Mouse (Mus musculus): ENCODE measurements at regions not wholly inside any gene's neighbourhood (a gene's known extent, or its start where the extent isn't known, plus 50 kb on each side); places are given as distances from the start of the nearest gene placed in this dataset.
A peak's percentile ranks its signal among the peaks of the same experiment; 100 is the strongest.

DNA sequence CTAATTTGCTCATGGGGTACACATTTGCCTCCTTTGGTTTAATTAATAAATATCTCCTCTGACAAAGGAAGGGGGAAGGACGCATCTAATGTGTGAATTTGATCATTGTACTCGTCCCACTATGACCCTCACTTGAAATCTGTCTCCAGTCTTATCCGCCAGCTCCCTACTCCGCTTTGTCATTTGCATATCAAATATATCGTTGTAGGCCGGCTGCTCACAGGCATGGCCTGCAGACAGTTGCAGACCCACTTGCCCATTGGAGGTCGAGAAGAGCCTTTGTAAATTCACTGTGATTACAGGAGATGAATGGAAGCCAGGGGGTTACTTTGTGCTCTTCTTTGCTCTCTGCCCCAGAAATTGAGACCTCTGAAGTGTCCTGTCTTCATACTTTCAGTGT is 457.5 kb upstream of the 4930412O13Rik start:
- H3K4me2 ChIP-seq (ENCODE audit: low read length) = no peak overlapping the region
- DNase-seq (ENCODE audit: low spot score) = no peak
- no peak overlapping the region for H3K9ac ChIP-seq (ENCODE audit: low read depth, low read length)
- no peak overlapping the region for H3K4me3 ChIP-seq (replicated peaks; ENCODE audit: low read depth, low read length)
- no peaks in the 10 kb centered on the region for H3K36me3 ChIP-seq (ENCODE audit: insufficient read depth, low read length)
- H3K9me3 ChIP-seq (replicated peaks; ENCODE audit: low read length) = no peaks in the 10 kb centered on the region
- H3K27ac ChIP-seq = no peak overlapping the region
- H3K4me1 ChIP-seq (replicated peaks; ENCODE audit: insufficient read depth, low read length) = no peaks in the 10 kb centered on the region
- H3K27me3 ChIP-seq (ENCODE audit: insufficient read depth, low read length) = no peaks in the 10 kb centered on the region
- no peak for TF ChIP-seq CTCF (IDR thresholded peaks at IDR 0.05; ENCODE audit: low read depth)
- WGBS = 54% methylated on average over 7 of the region's 7 CpGs
- no peak for ATAC-seq (replicated peaks; ENCODE audit: low FRiP score, low read depth)

DNA sequence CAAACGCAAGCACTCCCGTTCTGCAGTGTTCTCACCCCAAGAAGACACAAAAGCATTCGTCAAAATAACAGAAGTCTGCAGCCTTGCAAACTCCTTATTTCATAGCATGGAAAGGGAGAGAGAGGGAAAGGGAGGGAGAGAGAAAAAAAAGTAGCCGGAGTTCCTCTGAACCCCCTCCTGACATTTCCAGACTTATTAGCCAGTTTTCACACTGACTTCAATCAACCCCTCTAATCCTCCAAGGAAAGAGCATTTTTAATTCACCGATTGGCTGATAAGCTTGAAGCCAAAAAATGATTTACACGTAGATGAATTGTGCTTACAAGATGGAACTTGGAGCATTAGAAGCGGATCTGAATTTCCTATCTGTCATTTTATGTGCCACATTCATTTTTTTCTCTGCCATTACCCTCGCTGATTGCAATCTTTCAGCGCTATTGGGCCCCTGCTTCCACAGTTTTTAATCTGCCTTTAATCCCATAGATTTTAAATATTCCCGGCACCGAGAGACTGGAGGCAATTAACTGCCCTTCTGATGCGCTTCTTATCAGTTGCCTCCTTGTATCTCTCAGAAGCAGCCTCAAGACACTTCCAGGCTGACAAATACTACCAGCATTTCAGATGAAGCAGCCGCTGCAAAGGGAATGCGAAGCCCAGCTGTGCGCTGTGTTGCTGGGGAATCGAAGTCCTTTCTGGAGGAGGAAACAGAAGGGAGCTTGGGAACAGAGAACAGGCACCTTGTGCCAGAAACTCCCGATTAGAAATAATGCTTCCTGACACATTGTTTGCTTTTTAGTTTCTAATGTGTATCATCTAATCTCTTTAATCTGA is 447.7 kb upstream of the 4930412O13Rik start:
- no peaks in the 10 kb centered on the region for H3K4me1 ChIP-seq (replicated peaks; ENCODE audit: insufficient read depth, low read length)
- no peak overlapping the region for H3K9ac ChIP-seq (ENCODE audit: low read depth, low read length)
- no peaks in the 10 kb centered on the region for H3K27me3 ChIP-seq (ENCODE audit: insufficient read depth, low read length)
- DNase-seq (ENCODE audit: low spot score) (peak; percentile 8), ATAC-seq (replicated peaks; ENCODE audit: low FRiP score, low read depth) (no peak)
- no peak overlapping the region for H3K4me2 ChIP-seq (ENCODE audit: low read length)
- H3K27ac ChIP-seq = no peak overlapping the region
- WGBS = 34% methylated on average over 17 of the region's 17 CpGs
- no peaks in the 10 kb centered on the region for H3K9me3 ChIP-seq (replicated peaks; ENCODE audit: low read length)
- no peaks in the 10 kb centered on the region for H3K36me3 ChIP-seq (ENCODE audit: insufficient read depth, low read length)
- TF ChIP-seq CTCF (IDR thresholded peaks at IDR 0.05; ENCODE audit: low read depth) = no peak
- H3K4me3 ChIP-seq (replicated peaks; ENCODE audit: low read depth, low read length) = no peak overlapping the region

DNA sequence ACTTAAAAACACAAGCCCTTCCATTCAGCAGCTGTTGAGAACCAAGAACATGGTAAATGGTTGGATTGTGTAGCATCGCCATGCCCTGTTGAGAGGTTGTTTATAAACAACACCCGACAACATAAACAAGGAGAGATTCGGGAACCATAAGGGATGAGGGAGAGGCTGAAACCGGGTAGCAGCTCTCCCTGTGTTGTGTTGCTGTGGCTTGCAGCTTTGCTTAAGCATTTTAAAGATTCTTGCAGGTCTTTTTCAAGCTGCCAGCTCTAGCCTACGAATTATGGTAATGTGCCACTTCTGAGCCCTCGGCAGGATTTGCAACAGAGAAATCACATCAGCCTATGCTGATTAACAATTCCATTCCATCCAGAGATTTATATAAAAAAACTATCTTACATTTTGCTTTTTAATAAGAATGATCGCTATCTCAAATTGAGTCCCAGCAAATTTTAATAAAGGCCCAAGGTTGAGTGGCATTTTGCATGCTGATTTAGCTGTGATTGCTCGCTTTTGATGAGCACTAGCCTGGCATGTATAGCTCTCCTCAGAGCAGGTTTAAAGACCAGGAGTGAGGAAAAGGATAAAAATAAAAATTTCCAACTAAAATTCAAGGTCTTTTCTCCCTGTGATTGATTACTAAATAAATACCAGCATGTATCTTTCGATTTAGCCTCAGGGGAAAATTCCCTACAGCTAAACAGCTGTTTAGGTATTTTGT is 445.7 kb upstream of the 4930412O13Rik start:
- DNase-seq (ENCODE audit: low spot score) (no peak), ATAC-seq (replicated peaks; ENCODE audit: low FRiP score, low read depth) (no peak)
- H3K27ac ChIP-seq = no peak overlapping the region
- no peaks in the 10 kb centered on the region for H3K36me3 ChIP-seq (ENCODE audit: insufficient read depth, low read length)
- H3K9ac ChIP-seq (ENCODE audit: low read depth, low read length) = no peak overlapping the region
- H3K4me3 ChIP-seq (replicated peaks; ENCODE audit: low read depth, low read length) = no peak overlapping the region
- 72% methylated on average over 9 of the region's 9 CpGs for WGBS
- no peak overlapping the region for H3K4me2 ChIP-seq (ENCODE audit: low read length)
- H3K4me1 ChIP-seq (replicated peaks; ENCODE audit: insufficient read depth, low read length) = no peaks in the 10 kb centered on the region
- no peaks in the 10 kb centered on the region for H3K9me3 ChIP-seq (replicated peaks; ENCODE audit: low read length)
- no peak for TF ChIP-seq CTCF (IDR thresholded peaks at IDR 0.05; ENCODE audit: low read depth)
- no peaks in the 10 kb centered on the region for H3K27me3 ChIP-seq (ENCODE audit: insufficient read depth, low read length)

DNA sequence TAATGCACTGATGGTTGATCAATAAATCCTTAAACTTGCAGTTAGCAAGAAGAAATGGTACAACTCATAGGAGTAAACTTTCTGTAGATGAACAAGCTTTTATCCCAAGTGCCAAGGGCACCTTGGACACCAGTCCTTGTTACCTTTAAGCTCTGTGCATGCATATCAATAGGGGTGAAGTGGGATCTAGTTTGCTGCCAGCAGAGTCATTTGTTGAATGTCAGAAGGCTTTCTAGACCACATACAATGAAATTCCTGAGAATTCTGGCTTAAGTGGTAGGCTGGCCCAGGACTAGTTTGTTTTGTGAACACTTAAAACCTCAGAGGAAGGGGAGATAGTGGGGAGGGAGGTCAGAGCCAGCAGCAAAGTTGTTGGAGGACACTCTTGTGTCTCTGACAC is 437.9 kb upstream of the 4930412O13Rik start:
- ATAC-seq (replicated peaks; ENCODE audit: low FRiP score, low read depth) (no peak), DNase-seq (ENCODE audit: low spot score) (no peak)
- Histone ChIP-seq H3K27ac (no peak overlapping the region), H3K4me3 (replicated peaks; ENCODE audit: low read depth, low read length) (no peak overlapping the region), H3K9me3 (replicated peaks; ENCODE audit: low read length) (no peaks in the 10 kb centered on the region), H3K36me3 (ENCODE audit: insufficient read depth, low read length) (no peaks in the 10 kb centered on the region), H3K4me1 (replicated peaks; ENCODE audit: insufficient read depth, low read length) (no peaks in the 10 kb centered on the region), H3K27me3 (ENCODE audit: insufficient read depth, low read length) (no peaks in the 10 kb centered on the region), H3K9ac (ENCODE audit: low read depth, low read length) (no peak overlapping the region), H3K4me2 (ENCODE audit: low read length) (no peak overlapping the region)
- no peak for TF ChIP-seq CTCF (IDR thresholded peaks at IDR 0.05; ENCODE audit: low read depth)

DNA sequence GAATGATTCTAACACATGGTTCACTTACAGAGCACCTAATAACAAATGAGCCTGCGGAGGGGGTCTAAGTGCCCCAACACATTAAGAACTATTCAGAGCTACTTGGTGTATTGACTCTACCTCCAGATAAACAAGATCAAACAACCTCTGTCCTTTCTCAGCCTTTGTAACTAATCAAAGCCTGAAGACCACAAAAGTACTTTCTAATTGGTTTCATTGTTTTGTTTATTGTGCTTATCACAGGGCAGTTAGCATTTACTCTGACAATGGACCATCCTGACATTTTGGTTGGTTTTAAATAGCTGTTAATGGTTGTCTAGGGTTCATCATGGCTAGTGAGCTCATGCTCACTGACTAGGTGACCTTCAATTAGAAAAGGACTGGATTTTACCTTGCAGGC is 435.2 kb upstream of the 4930412O13Rik start:
- H3K4me1 ChIP-seq (replicated peaks; ENCODE audit: insufficient read depth, low read length) = no peaks in the 10 kb centered on the region
- 81% methylated on average over 1 of the region's 1 CpGs for WGBS
- TF ChIP-seq CTCF (IDR thresholded peaks at IDR 0.05; ENCODE audit: low read depth) = no peak
- no peak overlapping the region for H3K4me3 ChIP-seq (replicated peaks; ENCODE audit: low read depth, low read length)
- no peak overlapping the region for H3K4me2 ChIP-seq (ENCODE audit: low read length)
- H3K9me3 ChIP-seq (replicated peaks; ENCODE audit: low read length) = no peaks in the 10 kb centered on the region
- no peak overlapping the region for H3K27ac ChIP-seq
- H3K27me3 ChIP-seq (ENCODE audit: insufficient read depth, low read length) = no peaks in the 10 kb centered on the region
- no peak for DNase-seq (ENCODE audit: low spot score)
- ATAC-seq (replicated peaks; ENCODE audit: low FRiP score, low read depth) = no peak
- no peak overlapping the region for H3K9ac ChIP-seq (ENCODE audit: low read depth, low read length)
- no peaks in the 10 kb centered on the region for H3K36me3 ChIP-seq (ENCODE audit: insufficient read depth, low read length)

DNA sequence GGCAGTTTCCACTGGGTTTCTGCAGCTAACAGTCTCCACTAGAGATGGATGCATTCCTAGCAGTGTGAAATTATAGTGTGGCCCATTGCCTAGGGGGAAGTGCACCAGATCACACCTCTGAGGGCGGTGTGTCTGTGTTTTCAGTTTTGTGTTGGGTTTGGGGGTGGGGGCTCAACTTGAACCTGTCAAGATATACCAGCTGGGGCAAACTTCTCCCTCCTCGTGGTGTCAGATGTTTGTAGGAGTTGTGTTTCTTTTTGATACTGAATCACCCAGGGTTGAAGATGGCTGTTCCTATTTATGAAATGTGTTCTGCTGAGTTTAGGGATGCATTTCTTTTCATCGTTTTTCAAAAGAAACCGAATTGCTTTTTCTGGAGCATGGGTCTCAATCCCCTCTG is 416.6 kb upstream of the 4930412O13Rik start:
- 43% methylated on average over 4 of the region's 4 CpGs for WGBS
- TF ChIP-seq CTCF (IDR thresholded peaks at IDR 0.05; ENCODE audit: low read depth) = no peak
- ATAC-seq (replicated peaks; ENCODE audit: low FRiP score, low read depth) = no peak

More for the DNA sequence above, 416.6 kb upstream of the 4930412O13Rik start:
- no peak overlapping the region for H3K27ac ChIP-seq
- H3K36me3 ChIP-seq (ENCODE audit: insufficient read depth, low read length) = no peaks in the 10 kb centered on the region
- no peak for DNase-seq (ENCODE audit: low spot score)
- no peak overlapping the region for H3K4me3 ChIP-seq (replicated peaks; ENCODE audit: low read depth, low read length)
- no peak overlapping the region for H3K4me2 ChIP-seq (ENCODE audit: low read length)
- H3K9me3 ChIP-seq (replicated peaks; ENCODE audit: low read length) = no peaks in the 10 kb centered on the region
- H3K9ac ChIP-seq (ENCODE audit: low read depth, low read length) = no peak overlapping the region
- no peaks in the 10 kb centered on the region for H3K27me3 ChIP-seq (ENCODE audit: insufficient read depth, low read length)
- no peaks in the 10 kb centered on the region for H3K4me1 ChIP-seq (replicated peaks; ENCODE audit: insufficient read depth, low read length)

Measured in kidney, postnatal 0 days (tissue).